Mouse (Mus musculus) intestine, embryonic 16.5 days (tissue): ENCODE results near the gene Cdon. TPM values are rescaled to one million over a fixed set of nuclear protein-coding genes. Genes with fewer than 3 reads are reported as not detected.

Experiments used
- ATAC-seq: fragments of 200-750 bp; cut with Nextera tagmentation; 2 replicates; pipeline ENCODE4 v1.8.0; 2017; ENCODE audit warnings: moderate TSS enrichment, moderate library complexity
- H3K27ac ChIP-seq: fragments of 300-500 bp; sonication (generic); 2 replicates; pipeline ENCODE4 v1.5.1; 2014; ENCODE audit warnings: mild to moderate bottlenecking, low read length
- H3K27me3 ChIP-seq: fragments of 300-500 bp; sonication (generic); replicated peaks from 2 replicates; pipeline ENCODE4 v1.6.1; 2014; ENCODE audit warnings: low read length, control low read depth, mixed read lengths; ENCODE audit not compliant: control insufficient read depth, insufficient read depth
- H3K36me3 ChIP-seq: fragments of 300-500 bp; sonication (generic); 2 replicates; pipeline ENCODE4 v1.6.1; 2014; ENCODE audit warnings: low read length, control low read depth; ENCODE audit not compliant: control insufficient read depth, insufficient read depth
- H3K4me1 ChIP-seq: fragments of 300-500 bp; sonication (generic); 2 replicates; pipeline ENCODE4 v1.6.1; 2014; ENCODE audit warnings: low read length, control low read depth, mixed read lengths; ENCODE audit not compliant: control insufficient read depth, insufficient read depth
- H3K4me2 ChIP-seq: fragments of 300-500 bp; sonication (generic); 2 replicates; pipeline ENCODE4 v1.6.1; 2014; ENCODE audit warnings: low read depth, low read length, control low read depth
- H3K4me3 ChIP-seq: fragments of 300-500 bp; sonication (generic); 2 replicates; pipeline ENCODE4 v1.5.1; 2014; ENCODE audit warnings: mild to moderate bottlenecking, low read length
- H3K9ac ChIP-seq: fragments of 300-500 bp; sonication (generic); 2 replicates; pipeline ENCODE4 v1.6.1; 2014; ENCODE audit warnings: low read depth, low read length
- H3K9me3 ChIP-seq: fragments of 300-500 bp; sonication (generic); 2 replicates; pipeline ENCODE4 v1.6.1; 2016; ENCODE audit warnings: low read length, control low read depth; ENCODE audit not compliant: control insufficient read depth
- WGBS: fragments of 180-500 bp; shearing (Covaris S2); extraction: QIAGEN DNeasy Blood & Tissue Kit; methylation state at CpG from one replicate; pipeline ENCODE4 v1.1.7; 2014; 5-methylcytosine and 5-hydroxymethylcytosine counted together
- polyA plus RNA-seq: library from polyadenylated mRNA; unstranded; fragments of >200 nt; fragmentation: Nextera tagmentation; extraction: Ambion mirVana; gene quantifications from 2 replicates; pipeline ENCODE4 v1.2.1, GENCODE M21; 2015

Gene Cdon
- polyA plus RNA-seq, 1 experiment from 2014 or later, result 4.7 TPM

DNA sequence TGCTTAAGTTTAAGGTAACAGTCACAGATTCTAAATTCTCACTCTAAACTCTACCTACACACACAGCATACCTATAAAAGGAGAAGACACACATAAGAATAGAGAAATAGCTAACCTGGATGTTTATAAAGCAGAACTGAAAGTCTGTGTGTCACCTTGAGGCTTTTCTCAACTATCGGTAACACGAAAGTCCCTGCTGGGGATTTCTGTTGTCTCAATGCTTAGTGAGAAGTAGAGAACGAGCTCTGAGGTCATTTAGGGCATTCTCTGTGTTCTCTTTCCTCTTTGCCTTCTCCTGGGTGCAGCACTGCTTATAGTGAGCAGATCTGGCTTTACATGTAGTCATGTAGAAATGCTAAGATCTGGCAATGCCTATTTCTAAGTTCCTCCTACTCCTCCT is 63.0 kb downstream of the Cdon start:
- Histone ChIP-seq H3K4me2 (no peak overlapping the region), H3K4me1 (no peaks in the 10 kb centered on the region), H3K4me3 (no peak overlapping the region), H3K27me3 (no peaks in the 10 kb centered on the region), H3K36me3 (0 out of 2 replicates have a peak, but pooled peaks cover 2% of the 10 kb centered on the region), H3K27ac (no peak overlapping the region), H3K9me3 (no peaks in the 10 kb centered on the region), H3K9ac (no peak overlapping the region)
- WGBS, result 78% methylated on average over 3 of the region's 3 CpGs
- ATAC-seq, result no peak

DNA sequence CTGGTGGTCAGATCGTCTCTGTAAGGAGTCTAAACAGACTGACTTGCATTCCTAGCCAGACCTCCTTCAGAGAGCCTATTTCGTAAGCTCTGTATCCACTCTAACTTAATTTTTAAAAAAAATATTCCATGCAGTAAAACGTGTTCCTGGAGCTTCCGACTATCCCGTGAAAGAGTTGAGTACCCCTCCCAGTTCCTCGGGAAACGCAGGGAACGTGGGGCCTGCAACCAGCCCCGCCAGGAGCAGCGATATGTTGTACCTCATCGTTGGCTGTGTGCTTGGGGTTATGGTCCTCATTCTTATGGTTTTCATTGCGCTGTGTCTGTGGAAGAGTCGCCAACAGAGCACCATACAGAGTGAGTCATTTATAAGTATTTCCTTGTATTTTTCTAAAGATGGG is 65.7 kb downstream of the Cdon start:
- H3K36me3 ChIP-seq, result 0 out of 2 replicates have a peak, but pooled peaks cover 2% of the 10 kb centered on the region
- no peaks in the 10 kb centered on the region for H3K9me3 ChIP-seq
- H3K9ac ChIP-seq, result no peak overlapping the region
- 77% methylated on average over 13 of the region's 13 CpGs for WGBS
- no peak for ATAC-seq
- no peak overlapping the region for H3K4me3 ChIP-seq
- no peak overlapping the region for H3K4me2 ChIP-seq
- no peaks in the 10 kb centered on the region for H3K4me1 ChIP-seq
- H3K27me3 ChIP-seq, result no peaks in the 10 kb centered on the region
- H3K27ac ChIP-seq, result no peak overlapping the region

DNA sequence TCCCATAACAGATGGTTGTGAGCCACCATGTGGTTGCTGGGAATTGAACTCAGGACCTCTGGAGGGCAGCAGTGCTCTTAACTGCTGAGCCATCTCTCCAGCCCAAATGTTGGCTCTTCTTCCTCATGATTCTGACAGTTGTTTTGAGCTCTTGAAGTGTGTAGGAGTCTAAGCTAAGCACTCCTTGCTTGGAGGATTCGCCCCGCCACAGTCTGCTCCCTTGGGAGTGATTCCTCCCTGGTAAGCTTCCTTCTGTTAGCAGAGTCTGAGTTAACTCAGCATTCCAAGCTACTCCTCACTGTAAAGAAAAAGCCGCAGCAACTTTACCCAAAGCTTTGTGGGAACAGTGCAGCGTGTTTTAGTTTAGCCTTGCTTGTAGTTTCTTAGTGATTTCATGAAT is 67.6 kb downstream of the Cdon start:
- no peak for ATAC-seq
- Histone ChIP-seq H3K27ac (no peak overlapping the region), H3K9me3 (no peaks in the 10 kb centered on the region), H3K4me1 (no peaks in the 10 kb centered on the region), H3K27me3 (no peaks in the 10 kb centered on the region), H3K4me2 (no peak overlapping the region), H3K36me3 (0 out of 2 replicates have a peak, but pooled peaks cover 2% of the 10 kb centered on the region), H3K4me3 (no peak overlapping the region), H3K9ac (no peak overlapping the region)
- 80% methylated on average over 4 of the region's 4 CpGs for WGBS

GRCm38 (mm10) chr9:35491109-35491866 is 70.4 kb downstream of the Cdon start:
- Histone ChIP-seq H3K4me1 (no peaks in the 10 kb centered on the region), H3K36me3 (0 out of 2 replicates have a peak, but pooled peaks cover 2% of the 10 kb centered on the region), H3K9me3 (no peaks in the 10 kb centered on the region), H3K4me2 (no peak overlapping the region), H3K9ac (no peak overlapping the region), H3K27me3 (no peaks in the 10 kb centered on the region), H3K4me3 (no peak overlapping the region), H3K27ac (no peak overlapping the region)
- WGBS, result 84% methylated on average over 11 of the region's 11 CpGs
- ATAC-seq, result no peak

DNA sequence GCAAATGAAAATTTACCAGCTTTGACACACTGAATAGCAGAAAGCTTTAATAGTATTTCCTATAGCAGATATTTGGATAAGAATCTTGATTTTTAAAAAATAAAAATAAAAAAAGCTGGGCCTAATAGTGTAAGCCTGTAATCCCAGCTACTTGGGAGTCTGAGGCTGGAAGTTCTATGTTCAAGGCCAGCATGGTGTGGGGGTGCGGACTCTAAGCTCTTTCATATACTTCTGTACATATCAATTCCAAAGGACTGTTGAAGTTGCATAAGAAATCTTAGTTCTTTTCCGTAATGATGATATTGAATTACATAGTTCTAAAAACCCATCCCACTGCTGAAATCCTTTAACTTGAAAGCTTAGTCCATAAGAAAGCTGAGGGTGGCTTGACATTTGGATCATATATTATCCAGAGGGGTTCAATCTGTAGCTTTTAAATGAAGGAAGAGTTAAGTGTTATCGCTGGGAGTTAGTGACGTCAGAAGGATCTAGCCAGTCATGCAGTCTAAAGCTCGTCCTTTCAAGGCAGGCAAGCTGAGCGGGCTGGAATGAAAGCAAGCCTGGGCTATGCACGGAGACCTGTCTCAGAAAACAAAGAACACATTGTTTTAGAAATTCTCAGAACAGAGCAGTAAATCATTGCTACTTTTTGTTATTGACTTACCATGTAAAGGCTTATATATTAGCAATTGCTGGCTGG is 72.3 kb downstream of the Cdon start:
- no peaks in the 10 kb centered on the region for H3K27me3 ChIP-seq
- H3K36me3 ChIP-seq, result no peaks in the 10 kb centered on the region
- peak overlapping the region; percentile 26; the same call in 1 of the 2 replicates for H3K27ac ChIP-seq
- 47% methylated on average over 7 of the region's 7 CpGs for WGBS
- H3K4me3 ChIP-seq, result no peak overlapping the region
- H3K9me3 ChIP-seq, result no peaks in the 10 kb centered on the region
- no peak overlapping the region for H3K4me2 ChIP-seq
- H3K4me1 ChIP-seq, result no peaks in the 10 kb centered on the region
- H3K9ac ChIP-seq, result no peak overlapping the region
- peak; percentile 91 for ATAC-seq

GRCm38 (mm10) chr9:35493733-35494092 is 72.8 kb downstream of the Cdon start:
- no peaks in the 10 kb centered on the region for H3K9me3 ChIP-seq
- H3K27me3 ChIP-seq, result no peaks in the 10 kb centered on the region
- peak overlapping the region; percentile 26; the same call in 1 of the 2 replicates for H3K27ac ChIP-seq
- ATAC-seq, result peak; percentile 52
- H3K4me1 ChIP-seq, result no peaks in the 10 kb centered on the region
- H3K36me3 ChIP-seq, result no peaks in the 10 kb centered on the region
- H3K4me2 ChIP-seq, result no peak overlapping the region
- H3K9ac ChIP-seq, result no peak overlapping the region
- 51% methylated on average over 4 of the region's 4 CpGs for WGBS
- no peak overlapping the region for H3K4me3 ChIP-seq

GRCm38 (mm10) chr9:35494937-35495336 is 74.0 kb downstream of the Cdon start:
- 56% methylated on average over 4 of the region's 4 CpGs for WGBS
- Histone ChIP-seq H3K4me1 (no peaks in the 10 kb centered on the region), H3K4me3 (no peak overlapping the region), H3K36me3 (no peaks in the 10 kb centered on the region), H3K27me3 (no peaks in the 10 kb centered on the region), H3K9me3 (no peaks in the 10 kb centered on the region), H3K27ac (no peak overlapping the region), H3K4me2 (no peak overlapping the region), H3K9ac (no peak overlapping the region)
- ATAC-seq, result no peak

GRCm38 (mm10) chr9:35495471-35495870 is 74.5 kb downstream of the Cdon start:
- Histone ChIP-seq H3K27ac (no peak overlapping the region), H3K9ac (no peak overlapping the region), H3K4me3 (no peak overlapping the region), H3K4me2 (no peak overlapping the region), H3K36me3 (no peaks in the 10 kb centered on the region), H3K27me3 (no peaks in the 10 kb centered on the region), H3K4me1 (no peaks in the 10 kb centered on the region), H3K9me3 (no peaks in the 10 kb centered on the region)
- ATAC-seq, result no peak
- WGBS, result 67% methylated on average over 3 of the region's 3 CpGs

- Histone ChIP-seq H3K4me3 (no peak overlapping the region), H3K4me2 (no peak overlapping the region), H3K9ac (no peak overlapping the region), H3K9me3 (no peaks in the 10 kb centered on the region), H3K36me3 (no peaks in the 10 kb centered on the region), H3K27ac (no peak overlapping the region), H3K4me1 (no peaks in the 10 kb centered on the region), H3K27me3 (no peaks in the 10 kb centered on the region)
- WGBS, result 75% methylated on average over 6 of the region's 6 CpGs
- no peak for ATAC-seq
These were observed 79.0 kb downstream of the Cdon start for GRCm38 (mm10) chr9:35499946-35500345.
